Mouse (Mus musculus) megakaryocyte, embryonic 14.5 days (primary cell): ENCODE data around the gene Kndc1.

Experiments
- FLI1 ChIP-seq: IDR thresholded peaks from 2 replicates; pipeline ENCODE4 v1.6.1; 2012; ENCODE audit warnings: low read length, inconsistent platforms, mixed read lengths
- GATA1 ChIP-seq: IDR thresholded peaks from 3 replicates; pipeline ENCODE4 v1.6.1; 2012; ENCODE audit warnings: mixed read lengths, low read length, inconsistent platforms, borderline replicate concordance

DNA sequence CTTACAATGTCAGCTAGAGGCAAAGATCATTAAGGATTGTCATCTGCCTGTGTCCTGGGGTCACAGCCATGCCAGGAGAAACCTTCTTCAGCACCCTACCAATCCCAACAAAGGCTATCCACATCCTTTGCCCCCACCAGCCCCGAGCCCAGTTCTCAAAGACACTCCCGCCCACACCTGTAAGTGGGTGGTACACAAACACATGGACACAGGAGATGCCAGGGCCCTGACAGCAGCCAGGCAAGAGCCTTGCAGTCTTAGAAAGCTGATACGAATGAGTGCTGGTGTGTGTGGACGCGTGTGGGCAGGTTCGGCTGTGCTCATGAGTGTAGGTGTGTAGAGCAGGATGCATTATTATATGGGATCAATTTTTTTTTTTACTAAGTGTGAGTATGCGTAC is 6.0 kb downstream of the Kndc1 start:
- TF ChIP-seq GATA1: no peak
- TF ChIP-seq FLI1: no peak
